Mouse (Mus musculus): ENCODE results near the gene Chn1.
"Not testable (repeated sequence)": the region's sequence is repeated elsewhere in the genome, so short reads cannot be mapped to it uniquely, and the experiment has no call there.

The Chn1 gene

GRCm38 (mm10) chr2:73774786-73775682 is at the start of gene Chn1:
Gene Chn1, minus strand, starts transcription at chr2:73775346.
- DNase-seq (ENCODE audit: low spot score in 2 of 2) = peak in 1 of 2 experiments; percentile 1

- DNase-seq (ENCODE audit: low spot score in 2 of 2) = no peak
These were observed 43.6 kb upstream of the Chn1 start for GRCm38 (mm10) chr2:73818742-73819141.

- DNase-seq (ENCODE audit: low spot score in 2 of 2) = no peak
These were observed 32.5 kb upstream of the Chn1 start for GRCm38 (mm10) chr2:73807609-73808008.

- DNase-seq (ENCODE audit: low spot score in 2 of 2) = not testable (repeated sequence)
These were observed 25.0 kb upstream of the Chn1 start for GRCm38 (mm10) chr2:73800127-73800526.

- DNase-seq (ENCODE audit: low spot score in 2 of 2) = no peak
These were observed 23.6 kb upstream of the Chn1 start for GRCm38 (mm10) chr2:73798786-73799185.

GRCm38 (mm10) chr2:73798136-73798535 is 23.0 kb upstream of the Chn1 start:
- DNase-seq (ENCODE audit: low spot score in 2 of 2) = no peak

GRCm38 (mm10) chr2:73791846-73792630 is 16.9 kb upstream of the Chn1 start:
- DNase-seq (ENCODE audit: low spot score in 2 of 2) = no peak

- DNase-seq (ENCODE audit: low spot score in 2 of 2) = no peak
These were observed 15.2 kb upstream of the Chn1 start for GRCm38 (mm10) chr2:73790332-73790731.

GRCm38 (mm10) chr2:73788395-73788794 is 13.2 kb upstream of the Chn1 start:
- no peak for DNase-seq (ENCODE audit: low spot score in 2 of 2)

GRCm38 (mm10) chr2:73782371-73782905 is 7.3 kb upstream of the Chn1 start:
- no peak for DNase-seq (ENCODE audit: low spot score in 2 of 2)

GRCm38 (mm10) chr2:73780321-73781010 is 5.3 kb upstream of the Chn1 start:
- DNase-seq (ENCODE audit: low spot score in 2 of 2) = no peak

GRCm38 (mm10) chr2:73779796-73780195 is 4.7 kb upstream of the Chn1 start:
- DNase-seq (ENCODE audit: low spot score in 2 of 2) = no peak

- DNase-seq (ENCODE audit: low spot score in 2 of 2) = no peak
These were observed 4.0 kb upstream of the Chn1 start for GRCm38 (mm10) chr2:73779016-73779595.

- DNase-seq (ENCODE audit: low spot score in 2 of 2) = no peak
These were observed 1.8 kb upstream of the Chn1 start for GRCm38 (mm10) chr2:73776936-73777335.

- DNase-seq (ENCODE audit: low spot score in 2 of 2) = no peak
These were observed 651 bp upstream of the Chn1 start for GRCm38 (mm10) chr2:73775683-73776310.

GRCm38 (mm10) chr2:73772945-73773344 is 2.2 kb downstream of the Chn1 start:
- DNase-seq (ENCODE audit: low spot score in 2 of 2) = no peak

GRCm38 (mm10) chr2:73768669-73769068 is 6.5 kb downstream of the Chn1 start:
- no peak for DNase-seq (ENCODE audit: low spot score in 2 of 2)

- DNase-seq (ENCODE audit: low spot score in 2 of 2) = no peak
These were observed 11.6 kb downstream of the Chn1 start for GRCm38 (mm10) chr2:73763541-73763940.

- no peak for DNase-seq (ENCODE audit: low spot score in 2 of 2)
These were observed 15.2 kb downstream of the Chn1 start for GRCm38 (mm10) chr2:73759899-73760298.

- no peak for DNase-seq (ENCODE audit: low spot score in 2 of 2)
These were observed 16.1 kb downstream of the Chn1 start for GRCm38 (mm10) chr2:73759027-73759426.

- DNase-seq (ENCODE audit: low spot score in 2 of 2) = no peak
These were observed 27.8 kb downstream of the Chn1 start for GRCm38 (mm10) chr2:73747297-73747696.

Data from spleen, postnatal 14 days (tissue).